Mouse (Mus musculus): ENCODE data around the gene 1110065P20Rik. TPM values are rescaled to one million over a fixed set of nuclear protein-coding genes. Genes with fewer than 3 reads are reported as not detected.
A peak's percentile ranks its signal among the peaks of the same experiment; 100 is the strongest.

The 1110065P20Rik gene
- polyA plus RNA-seq (2015; fragmentation: Nextera tagmentation; extraction: Ambion mirVana) = 37.4 and 42.6 TPM in 2 replicates

- DNase-seq (ENCODE audit: low spot score) = peak; percentile 74
These were observed at the start of gene 1110065P20Rik for GRCm38 (mm10) chr4:124850933-124851658. TSS of gene 1110065P20Rik (minus strand) at chr4:124851196.

DNA sequence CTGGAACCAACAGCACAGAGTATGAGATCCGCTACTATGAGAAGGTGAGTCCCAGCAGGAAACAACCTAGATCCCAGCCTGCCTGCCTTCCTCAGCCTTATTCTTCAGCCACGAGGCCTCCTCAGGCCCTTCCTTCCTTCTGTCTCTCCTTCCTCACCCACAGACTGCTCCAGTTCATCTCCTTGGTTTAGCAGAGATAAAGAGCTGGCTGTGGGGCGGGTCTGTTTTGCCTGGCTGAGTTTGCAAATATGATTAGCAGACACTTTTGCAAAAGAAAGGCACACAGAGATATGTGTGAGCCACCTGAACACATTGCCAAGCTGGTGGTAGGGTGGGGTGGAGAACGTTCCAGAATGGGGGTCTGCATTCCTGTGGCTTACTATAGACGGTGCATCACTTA lies 48.9 kb upstream of the 1110065P20Rik start:
- DNase-seq (ENCODE audit: low spot score) = no peak

DNA sequence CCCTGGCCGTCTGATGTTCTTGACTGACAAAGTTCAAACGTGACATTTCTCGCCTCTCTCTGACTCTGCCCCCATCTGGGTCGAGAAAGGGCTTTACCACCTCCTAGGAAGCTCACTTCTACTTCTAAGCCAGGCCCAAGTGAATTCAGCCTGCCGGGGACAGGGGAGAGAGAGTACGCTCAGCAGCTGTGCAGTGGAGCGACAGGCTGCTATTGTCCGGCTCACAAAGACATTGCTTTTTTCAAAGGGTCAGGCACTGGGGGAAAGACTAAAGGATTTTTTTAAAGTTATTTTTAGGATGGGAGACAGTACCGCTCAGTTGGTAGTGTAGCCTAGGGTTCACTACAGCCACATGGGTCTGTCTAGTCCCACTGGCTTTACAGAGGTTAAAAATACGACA lies 47.4 kb upstream of the 1110065P20Rik start:
- no peak for DNase-seq (ENCODE audit: low spot score)

DNA sequence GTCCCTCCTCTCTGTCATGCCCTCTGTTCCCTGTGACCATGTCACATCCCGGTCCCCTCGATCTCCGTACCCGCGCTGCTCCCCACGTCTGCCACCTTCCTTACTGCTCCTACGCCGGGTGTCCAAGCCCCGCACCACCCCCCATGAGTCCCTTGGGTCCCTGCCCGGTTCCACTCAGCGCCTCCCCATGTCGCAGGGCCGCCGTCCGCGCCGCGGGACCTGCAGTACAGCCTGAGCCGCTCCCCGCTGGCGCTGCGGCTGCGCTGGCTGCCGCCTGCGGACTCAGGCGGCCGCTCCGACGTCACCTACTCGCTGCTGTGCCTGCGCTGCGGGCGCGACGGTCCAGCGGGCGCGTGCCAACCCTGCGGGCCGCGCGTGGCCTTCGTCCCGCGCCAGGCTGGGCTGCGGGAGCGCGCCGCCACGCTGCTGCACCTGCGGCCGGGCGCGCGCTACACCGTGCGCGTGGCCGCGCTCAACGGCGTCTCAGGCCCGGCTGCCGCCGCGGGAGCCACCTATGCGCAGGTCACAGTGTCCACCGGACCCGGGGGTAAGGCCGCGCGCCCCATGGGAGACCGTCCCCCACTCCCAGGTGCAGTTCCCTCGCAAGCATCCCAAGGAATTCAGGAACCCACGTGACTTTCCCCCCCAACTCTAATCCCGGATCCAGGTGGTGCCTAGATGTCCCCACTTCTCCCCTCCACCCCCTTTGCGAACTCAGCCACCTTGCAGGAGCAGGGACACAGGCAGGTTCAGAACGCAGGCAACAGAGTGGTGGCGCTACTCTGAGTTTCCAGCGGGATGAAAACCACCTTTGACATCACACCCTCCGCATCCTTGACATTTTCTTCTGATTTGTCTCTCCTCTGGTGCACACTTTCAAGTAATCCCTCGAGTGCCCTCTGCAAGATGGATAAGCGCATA lies 43.8 kb upstream of the 1110065P20Rik start:
- DNase-seq (ENCODE audit: low spot score) = no peak

DNA sequence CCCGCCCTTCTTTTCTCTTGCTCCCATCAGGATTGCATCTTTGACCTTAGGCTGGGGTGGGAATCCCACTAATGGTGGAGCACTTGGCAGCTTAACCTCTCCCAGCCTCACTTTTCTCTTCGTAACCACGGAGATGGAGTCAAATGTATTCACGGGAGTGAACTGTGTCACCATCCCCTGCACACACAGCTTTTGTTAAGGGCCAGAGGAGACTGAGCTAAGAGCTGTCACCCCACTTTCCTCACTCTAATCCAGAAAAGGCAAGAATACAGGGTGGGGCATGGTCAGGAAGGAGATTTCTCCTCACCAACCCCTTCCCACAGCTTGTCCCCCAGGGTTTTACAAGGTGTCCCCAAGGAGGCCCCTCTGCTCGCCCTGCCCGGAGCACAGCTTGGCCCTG lies 42.8 kb upstream of the 1110065P20Rik start:
- no peak for DNase-seq (ENCODE audit: low spot score)

- DNase-seq (ENCODE audit: low spot score) = no peak
These were observed 39.8 kb upstream of the 1110065P20Rik start for GRCm38 (mm10) chr4:124890831-124891230.

GRCm38 (mm10) chr4:124889935-124890334 lies 38.9 kb upstream of the 1110065P20Rik start:
- DNase-seq (ENCODE audit: low spot score) = no peak

GRCm38 (mm10) chr4:124888702-124889101 lies 37.7 kb upstream of the 1110065P20Rik start:
- DNase-seq (ENCODE audit: low spot score) = no peak

GRCm38 (mm10) chr4:124882151-124882729 lies 31.2 kb upstream of the 1110065P20Rik start:
- no peak for DNase-seq (ENCODE audit: low spot score)

GRCm38 (mm10) chr4:124881341-124881908 lies 30.4 kb upstream of the 1110065P20Rik start:
- DNase-seq (ENCODE audit: low spot score) = no peak

GRCm38 (mm10) chr4:124880599-124880998 lies 29.6 kb upstream of the 1110065P20Rik start, which contains the start of gene Epha10:
TSS of gene Epha10 (plus strand) at chr4:124880899.
- DNase-seq (ENCODE audit: low spot score) = no peak

DNA sequence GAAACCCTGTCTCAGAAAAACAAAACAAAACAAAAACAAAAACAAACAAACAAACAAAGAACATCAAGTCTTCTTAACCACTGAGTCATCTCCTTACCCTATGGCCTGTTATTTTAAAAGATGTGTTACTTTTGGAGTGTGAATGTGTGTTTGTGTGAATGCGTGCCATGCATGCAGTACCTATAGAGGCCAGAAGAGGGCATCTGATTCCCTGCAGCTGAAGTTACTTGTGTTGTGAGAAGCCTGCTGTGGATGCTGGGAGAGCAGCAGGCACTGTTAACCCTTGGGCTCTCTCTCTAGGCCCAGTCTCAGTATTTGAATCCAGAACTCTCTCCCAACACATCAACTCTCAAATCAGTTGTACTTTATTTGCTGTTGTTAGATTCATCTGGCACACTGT lies 21.7 kb upstream of the 1110065P20Rik start:
- no peak for DNase-seq (ENCODE audit: low spot score)

DNA sequence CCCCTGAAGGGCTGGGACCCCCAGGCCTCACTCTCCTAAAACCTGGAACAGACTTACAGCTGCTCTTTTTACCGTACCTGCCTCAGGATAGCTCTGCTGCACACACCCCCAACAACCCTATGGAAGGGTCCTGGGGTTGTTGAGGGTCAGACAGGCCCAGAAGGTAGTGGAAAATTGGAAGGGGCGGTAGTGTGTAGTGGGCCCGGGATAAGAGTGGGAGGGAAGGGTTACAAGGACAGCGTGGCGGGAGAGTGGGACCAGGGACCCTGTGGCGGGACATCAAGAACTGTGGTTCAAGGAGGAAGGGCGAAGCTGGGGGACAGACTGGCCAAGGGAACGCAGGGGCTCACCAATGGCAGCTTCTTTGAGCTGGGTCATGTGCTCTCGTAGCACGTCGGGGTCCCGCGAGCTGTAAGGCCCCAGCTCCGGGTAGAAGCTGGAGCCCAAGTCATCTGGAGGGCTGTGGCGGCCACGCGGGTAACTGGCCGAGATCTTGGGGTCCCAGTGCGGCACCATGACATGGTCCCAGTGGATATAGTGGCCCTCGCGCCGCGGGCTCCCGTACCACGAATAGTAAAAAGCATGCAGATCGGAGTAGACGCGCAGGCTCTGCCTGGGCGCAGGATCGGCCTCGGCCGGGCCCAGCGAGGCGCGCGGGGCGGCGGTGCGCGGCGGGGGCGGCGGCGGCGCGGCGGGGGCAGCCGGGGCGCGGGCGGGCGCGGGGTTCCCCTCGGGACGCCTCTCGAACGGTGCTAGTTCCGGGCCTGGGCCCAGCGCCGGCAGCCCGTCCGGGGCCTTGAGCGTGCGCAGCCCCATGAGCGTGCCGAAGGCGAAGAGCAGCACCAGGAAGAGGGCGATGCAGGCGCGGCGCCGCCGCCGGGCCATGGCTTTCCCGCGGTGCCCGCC lies 10.5 kb upstream of the 1110065P20Rik start, which contains the start of gene Maneal:
TSS of gene Maneal (minus strand) at position 889 of the 906 bp plus-strand sequence.
- DNase-seq (ENCODE audit: low spot score) = no peak

- peak; percentile 35 for DNase-seq (ENCODE audit: low spot score)
These were observed 9.4 kb upstream of the 1110065P20Rik start for GRCm38 (mm10) chr4:124860446-124860845.

DNA sequence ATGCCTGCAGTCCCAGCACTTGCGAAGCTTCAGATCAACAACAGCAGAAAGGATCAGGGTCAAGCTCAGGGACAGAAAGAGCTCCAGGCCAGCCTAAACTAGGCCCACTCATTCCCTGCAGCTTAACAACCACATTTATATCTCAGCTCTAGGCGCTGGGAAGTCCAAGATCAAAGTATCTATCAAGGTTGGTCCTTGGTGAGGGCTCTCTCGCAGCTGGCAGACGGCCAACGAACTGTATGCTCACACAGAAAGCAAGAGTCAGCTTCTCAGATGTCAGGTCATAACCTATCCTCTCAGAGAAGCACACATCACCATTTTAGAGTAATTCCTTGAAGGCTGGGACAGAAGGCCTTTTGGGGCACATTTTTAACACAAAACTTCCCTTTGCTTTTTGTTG lies 7.4 kb upstream of the 1110065P20Rik start:
- no peak for DNase-seq (ENCODE audit: low spot score)

- DNase-seq (ENCODE audit: low spot score) = no peak
These were observed 5.3 kb upstream of the 1110065P20Rik start for GRCm38 (mm10) chr4:124856294-124856693.

DNA sequence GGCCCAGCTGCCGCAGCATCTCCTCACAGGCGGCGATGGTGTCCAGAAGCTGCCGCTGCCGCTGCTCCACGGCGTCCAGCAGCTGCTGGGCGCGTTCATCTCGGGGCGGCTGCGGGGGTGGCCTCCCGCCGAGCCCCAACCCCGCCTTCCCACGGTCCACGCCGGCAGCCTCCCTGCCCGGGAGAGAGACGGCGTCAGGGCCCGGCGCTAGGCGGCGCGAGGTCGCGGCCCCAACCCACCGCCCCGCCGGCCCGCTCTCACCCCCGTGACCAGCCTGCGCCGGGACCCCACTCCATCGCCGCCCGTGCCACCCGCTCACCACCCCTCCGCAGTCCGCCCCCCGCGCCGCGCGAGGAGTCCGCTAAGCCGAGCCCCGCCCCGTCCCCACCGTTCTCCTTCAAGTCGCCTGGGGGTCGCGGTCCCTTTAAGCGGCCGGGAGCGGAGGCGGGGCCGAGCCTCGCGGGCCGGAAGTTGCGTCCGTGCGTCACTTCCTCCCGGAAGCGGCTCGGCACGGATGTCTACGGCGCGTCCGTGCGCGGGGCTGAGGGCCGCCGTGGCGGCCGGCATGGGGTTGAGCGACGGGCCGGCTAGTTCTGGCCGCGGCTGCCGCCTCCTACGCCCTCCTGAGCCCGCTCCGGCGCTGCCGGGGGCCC lies 609 bp downstream of the 1110065P20Rik start, which contains the start of gene Yrdc:
TSS of gene Yrdc (plus strand) at position 419 of the 653 bp plus-strand sequence.
- peak; percentile 94 for DNase-seq (ENCODE audit: low spot score)

GRCm38 (mm10) chr4:124849631-124850260 lies 1.2 kb downstream of the 1110065P20Rik start:
- DNase-seq (ENCODE audit: low spot score) = no peak

GRCm38 (mm10) chr4:124847573-124847972 lies 3.4 kb downstream of the 1110065P20Rik start:
- peak; percentile 71 for DNase-seq (ENCODE audit: low spot score)

Measured in thymus, postnatal 0 days (tissue).